Mouse (Mus musculus): ENCODE data around the gene Esyt2.

GRCm38 (mm10) chr12:116425392-116425791 is 144.4 kb downstream of the Esyt2 start:
- no peak for TF ChIP-seq CTCF (IDR thresholded peaks at IDR 0.05; ENCODE audit: extremely low read depth, insufficient read depth, low read length)
- no peak for TF ChIP-seq POLR2A (IDR thresholded peaks at IDR 0.05; ENCODE audit: extremely low read depth, insufficient read depth, low read length)

All from cortical plate, adult 2 months (tissue).